Comparison of ENCODE assay signal across 18 mouse cellular contexts in the genomic region with DNA sequence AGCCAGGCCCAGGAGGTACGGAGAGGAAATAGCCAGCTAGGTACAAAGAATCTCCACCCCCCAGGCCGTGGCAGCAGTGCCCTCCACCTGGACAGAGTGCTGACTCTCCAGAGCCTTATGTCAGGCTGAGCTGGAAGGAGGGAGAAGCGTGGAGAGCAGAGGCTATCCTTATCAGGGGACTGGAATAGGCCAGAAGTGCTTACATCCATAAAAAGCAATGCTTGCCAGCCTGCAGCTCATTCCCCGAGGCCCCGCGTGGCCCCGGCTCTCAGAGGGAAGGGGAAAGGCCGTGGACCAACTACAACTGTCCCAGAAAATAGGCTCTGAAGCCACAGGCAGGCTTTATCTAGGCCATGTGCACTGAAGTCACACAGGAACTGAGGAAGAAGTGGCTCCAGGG. TPM values are rescaled to one million over a fixed set of nuclear protein-coding genes. Genes with fewer than 3 reads are reported as not detected.
A peak's percentile ranks its signal among the peaks of the same experiment; 100 is the strongest.
DNase-seq lines count a peak whose midpoint lies in the region; ATAC-seq and TF ChIP-seq lines count a peak whose summit lies in the region.
"Had no signal": no experiment of that assay in that cellular context is flagged by ENCODE, and none has a peak within 500 bp of the region (broad histone marks: within the 10 kb centered on the region; RNA-seq: fewer than 3 reads in every experiment).

No protein-coding gene starts in this region.

- no peaks in the 10 kb centered on the region for H3K4me1 ChIP-seq in liver, adult 2 months (ENCODE audit: control insufficient read depth, insufficient read depth, low read length)
- H3K4me1 ChIP-seq in liver, postnatal 0 days (ENCODE audit: insufficient read depth), result no peaks in the 10 kb centered on the region
- H3K4me1 ChIP-seq in heart, embryonic 12.5 days (replicated peaks), result peaks cover 33% of the 10 kb centered on the region
- no peaks in the 10 kb centered on the region for H3K4me1 ChIP-seq in forebrain, embryonic 13.5 days
- H3K4me1 ChIP-seq in midbrain, embryonic 11.5 days (ENCODE audit: control insufficient read depth, insufficient read depth, low read length), result no peaks in the 10 kb centered on the region
- H3K4me1 ChIP-seq: forebrain, embryonic 15.5 days; hindbrain, embryonic 10.5 days; midbrain, embryonic 12.5 days; stomach, embryonic 15.5 days had no signal

- intact Hi-C loops in heart, postnatal 36 days (cut with DNase I), result no loop called here

- 83% methylated on average over 8 of the region's 8 CpGs for WGBS in liver, adult 2 months
- WGBS in liver, postnatal 0 days (ENCODE audit: insufficient replicate concordance), result 63% methylated on average over 8 of the region's 8 CpGs
- WGBS in heart, embryonic 12.5 days, result 22% methylated on average over 8 of the region's 8 CpGs
- 88% methylated on average over 8 of the region's 8 CpGs for WGBS in forebrain, embryonic 13.5 days
- 80% methylated on average over 8 of the region's 8 CpGs for WGBS in midbrain, embryonic 11.5 days

- no peaks in the 10 kb centered on the region for H3K79me2 ChIP-seq in liver, adult 2 months (ENCODE audit: control insufficient read depth, insufficient read depth, low read length)

- no peak overlapping the region for H3K4me2 ChIP-seq in liver, postnatal 0 days (ENCODE audit: low read depth, low read length)
- peak overlapping the region; percentile 58 for H3K4me2 ChIP-seq in heart, embryonic 12.5 days
- H3K4me2 ChIP-seq in forebrain, embryonic 13.5 days, result no peak overlapping the region
- no peak overlapping the region for H3K4me2 ChIP-seq in midbrain, embryonic 11.5 days
- H3K4me2 ChIP-seq: forebrain, embryonic 15.5 days; midbrain, embryonic 12.5 days; stomach, embryonic 15.5 days had no signal

- no peak overlapping the region for H3K27ac ChIP-seq in liver, adult 2 months (replicated peaks; ENCODE audit: insufficient read depth, low read depth, low read length)
- H3K27ac ChIP-seq in liver, postnatal 0 days (ENCODE audit: low read depth), result no peak overlapping the region
- peak overlapping the region; percentile 95 for H3K27ac ChIP-seq in heart, embryonic 12.5 days (ENCODE audit: poor library complexity, severe bottlenecking)
- H3K27ac ChIP-seq in forebrain, embryonic 13.5 days, result no peak overlapping the region
- no peak overlapping the region for H3K27ac ChIP-seq in midbrain, embryonic 11.5 days (ENCODE audit: low read depth, low read length)
- H3K27ac ChIP-seq: forebrain, embryonic 15.5 days; hindbrain, embryonic 10.5 days; layer of hippocampus, adult 2 months; midbrain, embryonic 12.5 days; stomach, embryonic 15.5 days had no signal

- ATAC-seq in liver, postnatal 0 days, result no peak
- peak; percentile 64 for ATAC-seq in heart, embryonic 12.5 days (ENCODE audit: insufficient number of reproducible peaks, low FRiP score)
- no peak for ATAC-seq in forebrain, embryonic 13.5 days
- ATAC-seq in midbrain, embryonic 11.5 days (ENCODE audit: low FRiP score), result no peak
- ATAC-seq: forebrain, embryonic 15.5 days had no signal

- no peaks in the 10 kb centered on the region for H3K9me3 ChIP-seq in liver, postnatal 0 days (ENCODE audit: low read length)
- no peaks in the 10 kb centered on the region for H3K9me3 ChIP-seq in heart, embryonic 12.5 days (replicated peaks)
- no peaks in the 10 kb centered on the region for H3K9me3 ChIP-seq in forebrain, embryonic 13.5 days (replicated peaks)
- no peaks in the 10 kb centered on the region for H3K9me3 ChIP-seq in midbrain, embryonic 11.5 days (ENCODE audit: control insufficient read depth, low read length)
- H3K9me3 ChIP-seq: forebrain, embryonic 15.5 days; hindbrain, embryonic 10.5 days; midbrain, embryonic 12.5 days; stomach, embryonic 15.5 days had no signal

- H3K27me3 ChIP-seq in liver, adult 2 months (ENCODE audit: control insufficient read depth, insufficient read depth, low read length), result no peaks in the 10 kb centered on the region
- no peaks in the 10 kb centered on the region for H3K27me3 ChIP-seq in liver, postnatal 0 days (ENCODE audit: insufficient read depth, low read length)
- no peaks in the 10 kb centered on the region for H3K27me3 ChIP-seq in heart, embryonic 12.5 days (replicated peaks)
- H3K27me3 ChIP-seq in forebrain, embryonic 13.5 days, result no peaks in the 10 kb centered on the region
- no peaks in the 10 kb centered on the region for H3K27me3 ChIP-seq in midbrain, embryonic 11.5 days (ENCODE audit: control insufficient read depth, insufficient read depth, low read length)
- H3K27me3 ChIP-seq: CH12.LX; forebrain, embryonic 15.5 days; midbrain, embryonic 12.5 days; stomach, embryonic 15.5 days had no signal

- H3K36me3 ChIP-seq in liver, adult 2 months (ENCODE audit: control insufficient read depth, insufficient read depth, low read length), result no peaks in the 10 kb centered on the region
- H3K36me3 ChIP-seq in liver, postnatal 0 days (replicated peaks; ENCODE audit: insufficient read depth, low read length), result peaks cover under 1% of the 10 kb centered on the region; the same call in 1 of the 2 replicates
- peaks cover 15% of the 10 kb centered on the region for H3K36me3 ChIP-seq in heart, embryonic 12.5 days
- peaks cover 73% of the 10 kb centered on the region for H3K36me3 ChIP-seq in forebrain, embryonic 13.5 days (ENCODE audit: poor library complexity, severe bottlenecking)
- peaks cover 4% of the 10 kb centered on the region for H3K36me3 ChIP-seq in midbrain, embryonic 11.5 days (ENCODE audit: control insufficient read depth, insufficient read depth, low read length)
- H3K36me3 ChIP-seq: stomach, embryonic 15.5 days had no signal

- peak; percentile 16 for DNase-seq in adrenal gland, postnatal 10 days
- no peak for DNase-seq in adrenal gland, postnatal 25 days
- peak; percentile 9 for DNase-seq in liver, adult 2 months (ENCODE audit: extremely low read depth, low read depth, low spot score)
- DNase-seq in liver, postnatal 0 days, result no peak
- DNase-seq in heart, postnatal 36 days, result peak; percentile 50 to 53
- DNase-seq in midbrain, embryonic 11.5 days (ENCODE audit: low spot score, missing footprints), result no peak
- DNase-seq: cerebellum, adult 8-10 months; lung, adult 18-20 months; lung, postnatal 36 days; thymus, postnatal 4 days had no signal

- no peak overlapping the region for H3K9ac ChIP-seq in liver, adult 2 months (ENCODE audit: low read depth, low read length)
- H3K9ac ChIP-seq in liver, postnatal 0 days (replicated peaks), result no peak overlapping the region
- peak overlapping the region; percentile 59 for H3K9ac ChIP-seq in heart, embryonic 12.5 days
- H3K9ac ChIP-seq in forebrain, embryonic 13.5 days, result no peak overlapping the region
- H3K9ac ChIP-seq in midbrain, embryonic 11.5 days (ENCODE audit: low read length), result no peak overlapping the region
- H3K9ac ChIP-seq: forebrain, embryonic 15.5 days; midbrain, embryonic 12.5 days; stomach, embryonic 15.5 days had no signal

- TF ChIP-seq CTCF in liver, adult 2 months (IDR thresholded peaks at IDR 0.05; ENCODE audit: low read depth, low read length), result no peak
- TF ChIP-seq CTCF in liver, postnatal 0 days (IDR thresholded peaks at IDR 0.05; ENCODE audit: low read depth), result no peak

- no peak overlapping the region for H3K4me3 ChIP-seq in liver, adult 2 months (ENCODE audit: insufficient read depth, low read depth, low read length)
- H3K4me3 ChIP-seq in liver, postnatal 0 days (ENCODE audit: low read depth, low read length), result no peak overlapping the region
- peak overlapping the region; percentile 40 for H3K4me3 ChIP-seq in heart, embryonic 12.5 days
- no peak overlapping the region for H3K4me3 ChIP-seq in forebrain, embryonic 13.5 days
- H3K4me3 ChIP-seq in midbrain, embryonic 11.5 days (ENCODE audit: low read depth, low read length), result no peak overlapping the region
- H3K4me3 ChIP-seq: forebrain, embryonic 15.5 days; hindbrain, embryonic 10.5 days; layer of hippocampus, adult 2 months; midbrain, embryonic 12.5 days; stomach, embryonic 15.5 days had no signal

- no peak for TF ChIP-seq EP300 in liver, postnatal 0 days (IDR thresholded peaks at IDR 0.05; ENCODE audit: low read depth)

- no peak for TF ChIP-seq POLR2A in liver, adult 2 months (IDR thresholded peaks at IDR 0.05; ENCODE audit: extremely low read depth, insufficient read depth, low read length)

RNA-seq across cellular contexts. Expression of a gene that starts 44.7 kb away (rescaled TPM):
- 10 to 100 TPM in 1 of 2 experiments, 1 to 10 TPM in 1; 6.3 to 10.9 TPM for total RNA-seq in adrenal gland, postnatal 10 days (2021)
- 6.7 and 7.2 TPM in 2 replicates for total RNA-seq in adrenal gland, postnatal 25 days (2021)
- total RNA-seq in liver, adult 2 months (2014; rRNA removed), result 1.5 and 2.1 TPM in 2 replicates
- 0.70 and 1.2 TPM in 2 replicates for polyA plus RNA-seq in liver, adult 2 months (2012; rRNA removed)
- 4.2 and 5.0 TPM in 2 replicates for polyA plus RNA-seq in liver, postnatal 0 days (2015; fragmentation: Nextera tagmentation; extraction: Ambion mirVana)
- polyA plus RNA-seq in heart, embryonic 12.5 days (2016; fragmentation: Nextera tagmentation; extraction: Ambion mirVana), result 7.3 and 7.5 TPM in 2 replicates
- 1 to 10 TPM; 2.4 to 2.6 TPM for total RNA-seq in heart, postnatal 36 days (2021)
- polyA plus RNA-seq in forebrain, embryonic 13.5 days (2015; fragmentation: Nextera tagmentation; extraction: Ambion mirVana), result 11.6 and 13.5 TPM in 2 replicates
- polyA plus RNA-seq in midbrain, embryonic 11.5 days (2014; fragmentation: Nextera tagmentation; extraction: Ambion mirVana), result 13.4 and 14.6 TPM in 2 replicates

RNA-seq across cellular contexts. Expression of a gene that starts 44.8 kb away (rescaled TPM):
- total RNA-seq in adrenal gland, postnatal 10 days (2021), result 10 to 100 TPM; 24.5 to 25.7 TPM
- 34.5 and 37.6 TPM in 2 replicates for total RNA-seq in adrenal gland, postnatal 25 days (2021)
- total RNA-seq in liver, adult 2 months (2014; rRNA removed), result 6.6 and 9.7 TPM in 2 replicates
- polyA plus RNA-seq in liver, adult 2 months (2012; rRNA removed), result 1.2 TPM in 2 replicates
- polyA plus RNA-seq in liver, postnatal 0 days (2015; fragmentation: Nextera tagmentation; extraction: Ambion mirVana), result 7.8 and 8.2 TPM in 2 replicates
- polyA plus RNA-seq in heart, embryonic 12.5 days (2016; fragmentation: Nextera tagmentation; extraction: Ambion mirVana), result 16.9 and 18.6 TPM in 2 replicates
- total RNA-seq in heart, postnatal 36 days (2021), result 10 to 100 TPM; 28.6 to 34.1 TPM
- polyA plus RNA-seq in forebrain, embryonic 13.5 days (2015; fragmentation: Nextera tagmentation; extraction: Ambion mirVana), result 33.4 and 35.1 TPM in 2 replicates
- 27.0 and 27.9 TPM in 2 replicates for polyA plus RNA-seq in midbrain, embryonic 11.5 days (2014; fragmentation: Nextera tagmentation; extraction: Ambion mirVana)

Comparison
In these comparisons a context has a peak if more than half of its experiments do, and no peak if none do; other contexts are left out.
1. DNase-seq: peak in adrenal gland, postnatal 10 days (single experiment), liver, adult 2 months (single experiment) and heart, postnatal 36 days (2 of 2); none in adrenal gland, postnatal 25 days (single experiment), liver, postnatal 0 days (single experiment) and midbrain, embryonic 11.5 days (single experiment).